Mouse (Mus musculus) MEL (cell line): ENCODE results near the gene Snrpd3. TPM values are rescaled to one million over a fixed set of nuclear protein-coding genes. Genes with fewer than 3 reads are reported as not detected.
A peak's percentile ranks its signal among the peaks of the same experiment; 100 is the strongest.

Experiments
- DNase-seq: peaks from one replicate; pipeline ENCODE4 v3.0.0; 2011; ENCODE audit warnings: low read depth, low spot score
- H3K27ac ChIP-seq: 2 replicates; pipeline ENCODE4 v1.5.1; 2012; ENCODE audit warnings: low read depth, mild to moderate bottlenecking, control low read depth, low read length, moderate library complexity; ENCODE audit not compliant: control insufficient read depth
- H3K27me3 ChIP-seq, 2 experiments: fragments of 150-350 bp in 1 of 2; sonication (generic) in 1 of 2; 2 replicates each; pipeline ENCODE4 v1.6.1; 2012; ENCODE audit warnings: low read length in 2 of 2, mild to moderate bottlenecking in 2 of 2, improper control_type of control experiment in 1 of 2, moderate library complexity in 1 of 2; ENCODE audit not compliant: insufficient read depth in 2 of 2, control insufficient read depth in 1 of 2
- H3K36me3 ChIP-seq, 2 experiments: 2 replicates each; pipeline ENCODE4 v1.6.1; 2012 to 2014; ENCODE audit warnings: low read length in 2 of 2, improper control_type of control experiment in 1 of 2, inconsistent platforms in 1 of 2, mild to moderate bottlenecking in 1 of 2; ENCODE audit not compliant: insufficient read depth in 2 of 2, control insufficient read depth in 1 of 2
- H3K4me1 ChIP-seq, 2 experiments: fragments of 150-350 bp in 1 of 2; sonication (generic) in 1 of 2; 2 replicates each; pipeline ENCODE4 v1.6.1; 2012; ENCODE audit warnings: low read length in 2 of 2, improper control_type of control experiment in 1 of 2, mild to moderate bottlenecking in 1 of 2; ENCODE audit not compliant: insufficient read depth in 2 of 2, control insufficient read depth in 1 of 2
- H3K4me3 ChIP-seq, 2 experiments: fragments of 150-350 bp in 1 of 2; sonication (generic) in 1 of 2; 2 replicates each; pipeline ENCODE4 v1.5.1; 2012; ENCODE audit warnings: low read depth in 2 of 2, low read length in 2 of 2, mild to moderate bottlenecking in 2 of 2, moderate library complexity in 2 of 2, control low read depth in 1 of 2, improper control_type of control experiment in 1 of 2; ENCODE audit not compliant: control insufficient read depth in 1 of 2, insufficient read depth in 1 of 2
- H3K79me2 ChIP-seq: 2 replicates; pipeline ENCODE4 v1.6.1; 2012; ENCODE audit warnings: mild to moderate bottlenecking, low read length, moderate library complexity; ENCODE audit not compliant: control insufficient read depth, poor library complexity, insufficient read depth
- H3K9ac ChIP-seq: 2 replicates; pipeline ENCODE4 v1.6.1; 2012; ENCODE audit warnings: low read depth, mild to moderate bottlenecking, control low read depth, low read length, moderate library complexity; ENCODE audit not compliant: control insufficient read depth, poor library complexity, severe bottlenecking
- H3K9me3 ChIP-seq: fragments of 150-350 bp; sonication (generic); replicated peaks from 2 replicates; pipeline ENCODE4 v1.6.1; 2012; ENCODE audit warnings: mild to moderate bottlenecking, low read length, improper control_type of control experiment, moderate library complexity; ENCODE audit not compliant: insufficient read depth
- CHD1 ChIP-seq: IDR thresholded peaks from 2 replicates; pipeline ENCODE4 v1.6.1; 2012; ENCODE audit warnings: low read depth, mild to moderate bottlenecking, inconsistent platforms, low read length, improper control_type of control experiment
- ETS1 ChIP-seq: IDR thresholded peaks from 2 replicates; pipeline ENCODE4 v1.6.1; 2012; ENCODE audit warnings: low read depth, mild to moderate bottlenecking, inconsistent platforms, low read length, improper control_type of control experiment, moderate library complexity
- GATA1 ChIP-seq: IDR thresholded peaks from 2 replicates; pipeline ENCODE4 v1.6.1; 2011; ENCODE audit warnings: low read depth, low read length, improper control_type of control experiment
- KAT2A ChIP-seq: conservative IDR thresholded peaks from 2 replicates; pipeline ENCODE4 v1.6.1; 2012; ENCODE audit warnings: low read depth, low read length, improper control_type of control experiment, inconsistent platforms
- MAX ChIP-seq: IDR thresholded peaks from 2 replicates; pipeline ENCODE4 v1.6.1; 2011; ENCODE audit warnings: low read length, improper control_type of control experiment
- MAZ ChIP-seq: IDR thresholded peaks from 2 replicates; pipeline ENCODE4 v1.6.1; 2012; ENCODE audit warnings: low read depth, mild to moderate bottlenecking, inconsistent platforms, low read length, improper control_type of control experiment
- MYB ChIP-seq: IDR thresholded peaks from 2 replicates; pipeline ENCODE4 v1.6.1; 2011; ENCODE audit warnings: mild to moderate bottlenecking, low read depth, low read length, improper control_type of control experiment
- POLR2AphosphoS2 ChIP-seq: IDR thresholded peaks from 2 replicates; pipeline ENCODE4 v1.6.1; 2011; ENCODE audit warnings: low read length, improper control_type of control experiment
- POLR2AphosphoS5 ChIP-seq: IDR thresholded peaks from 2 replicates; pipeline ENCODE4 v1.6.1; 2012; ENCODE audit warnings: low read depth, borderline replicate concordance, mild to moderate bottlenecking, inconsistent platforms, low read length, moderate library complexity, mixed read lengths
- RCOR1 ChIP-seq: IDR thresholded peaks from 2 replicates; pipeline ENCODE4 v1.6.1; 2012; ENCODE audit warnings: low read depth, mild to moderate bottlenecking, inconsistent platforms, low read length, improper control_type of control experiment
- SMC3 ChIP-seq: IDR thresholded peaks from 2 replicates; pipeline ENCODE4 v1.6.1; 2011; ENCODE audit warnings: low read depth, low read length, improper control_type of control experiment
- UBTF ChIP-seq: IDR thresholded peaks from 2 replicates; pipeline ENCODE4 v1.6.1; 2012; ENCODE audit warnings: low read depth, mild to moderate bottlenecking, inconsistent platforms, low read length, improper control_type of control experiment, moderate library complexity, borderline replicate concordance; ENCODE audit not compliant: insufficient read depth
- USF2 ChIP-seq, 2 experiments: IDR thresholded peaks; 2 replicates each; pipeline ENCODE4 v1.6.1; 2011 to 2012; ENCODE audit warnings: improper control_type of control experiment in 2 of 2, low read length in 2 of 2, borderline replicate concordance in 1 of 2, inconsistent platforms in 1 of 2, low read depth in 1 of 2, mild to moderate bottlenecking in 1 of 2; ENCODE audit not compliant: insufficient read depth in 1 of 2
- ZC3H11A ChIP-seq: IDR thresholded peaks from 2 replicates; pipeline ENCODE4 v1.6.1; 2012; ENCODE audit warnings: low read depth, mild to moderate bottlenecking, inconsistent platforms, low read length, improper control_type of control experiment
- polyA plus RNA-seq, 2 experiments: library from polyadenylated mRNA; stranded (reverse) in 1 of 2; unstranded in 1 of 2; fragments of >175 nt in 1 of 2; fragments of >200 nt in 1 of 2; gene quantifications; 2 replicates each; pipeline versions ENCODE4 v1.2.1 to v1.2.4; 2012; ENCODE audit warnings: low replicate concordance in 2 of 2, low read depth in 1 of 2; ENCODE audit not compliant: insufficient read length in 2 of 2, insufficient read depth in 1 of 2, missing spikeins in 1 of 2
- total RNA-seq: library from RNA; depleted of rRNA; stranded (reverse); fragments of 300-350 nt; gene quantifications from 2 replicates; pipeline ENCODE4 v1.2.3, GENCODE M21; 2012

Gene Snrpd3
- total and polyA plus RNA-seq, 3 experiments = 155 to 643 TPM; not detected in 1

GRCm38 (mm10) chr10:75568851-75569250 lies 51.5 kb downstream of the Snrpd3 start:
- Histone ChIP-seq H3K36me3 (peaks cover 0 to 31% of the 10 kb centered on the region in 2 experiments; a peak in 2 of 4 replicates), H3K4me1 (peaks cover 7 to 41% of the 10 kb centered on the region in 2 experiments), H3K27me3 (peaks cover 0 to 2% of the 10 kb centered on the region in 2 experiments; a peak in 1 of 4 replicates), H3K9me3 (no peaks in the 10 kb centered on the region), H3K27ac (no peak overlapping the region; the same call in 1 of the 2 replicates), H3K9ac (peak overlapping the region; percentile 16; the same call in 1 of the 2 replicates), H3K4me3 (no peak overlapping the region; a peak in 1 of 4 replicates), H3K79me2 (no peaks in the 10 kb centered on the region)
- TF ChIP-seq USF2 (IDR thresholded peaks at IDR 0.05; ENCODE audit: borderline replicate concordance in 1 of 2, insufficient read depth in 1 of 2, low read depth in 1 of 2, low read length in 2 of 2) (no peak), GATA1 (peak; percentile 10; the same call in 1 of the 2 replicates), KAT2A (no peak)
- peak; percentile 45 for DNase-seq

GRCm38 (mm10) chr10:75570981-75571657 lies 53.8 kb downstream of the Snrpd3 start:
- TF ChIP-seq ETS1 (no peak), ZC3H11A (no peak), MAX (no peak)
- no peak overlapping the region for H3K9ac ChIP-seq
- no peaks in the 10 kb centered on the region for H3K9me3 ChIP-seq
- DNase-seq = no peak
- H3K4me1 ChIP-seq = peaks cover 0 to 19% of the 10 kb centered on the region in 2 experiments; a peak in 2 of 4 replicates
- no peaks in the 10 kb centered on the region for H3K79me2 ChIP-seq
- peaks cover 0 to 14% of the 10 kb centered on the region in 2 experiments; a peak in 2 of 4 replicates for H3K36me3 ChIP-seq
- peaks cover 0 to 2% of the 10 kb centered on the region in 2 experiments; a peak in 1 of 4 replicates for H3K27me3 ChIP-seq
- no peak overlapping the region for H3K4me3 ChIP-seq
- H3K27ac ChIP-seq = no peak overlapping the region

GRCm38 (mm10) chr10:75571937-75572336 lies 54.6 kb downstream of the Snrpd3 start:
- H3K27ac ChIP-seq = no peak overlapping the region
- no peaks in the 10 kb centered on the region for H3K79me2 ChIP-seq
- TF ChIP-seq MAX (no peak), POLR2AphosphoS2 (no peak), MYB (no peak), POLR2AphosphoS5 (no peak), UBTF (no peak), SMC3 (no peak), CHD1 (no peak), RCOR1 (no peak), MAZ (no peak)
- TF ChIP-seq, all 39 proteins: peak for 0
- Histone ChIP-seq H3K9me3 (no peaks in the 10 kb centered on the region), H3K36me3 (peaks cover 0 to 14% of the 10 kb centered on the region in 2 experiments; a peak in 1 of 4 replicates), H3K27me3 (peaks cover 0 to 3% of the 10 kb centered on the region in 2 experiments; a peak in 2 of 4 replicates), H3K4me1 (peaks cover 0 to 18% of the 10 kb centered on the region in 2 experiments; a peak in 2 of 4 replicates), H3K4me3 (no peak overlapping the region), H3K9ac (no peak overlapping the region)
- no peak for DNase-seq
